ENCODE assay signal across 8 mouse cellular contexts in the genomic region with DNA sequence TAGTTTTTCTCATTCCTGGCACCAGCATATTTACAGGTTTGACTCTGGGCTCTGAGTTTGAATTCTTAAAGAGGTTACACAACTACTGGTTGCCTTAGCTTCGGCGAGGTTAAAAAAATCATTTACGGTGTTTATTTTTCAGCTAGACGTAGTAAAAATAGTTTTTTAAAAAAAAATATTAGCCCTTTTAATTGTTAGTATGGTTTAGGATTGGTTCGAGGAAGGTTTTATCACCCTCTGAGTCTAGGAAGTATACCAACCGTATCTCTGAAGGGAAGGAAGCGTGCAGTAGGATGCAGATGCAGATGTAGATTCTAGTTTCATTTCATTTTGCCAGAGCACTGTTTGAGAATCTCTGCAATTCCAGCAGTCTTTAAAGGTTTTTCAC. TPM values are rescaled to one million over a fixed set of nuclear protein-coding genes. Genes with fewer than 3 reads are reported as not detected.
DNase-seq lines count a peak whose midpoint lies in the region; ATAC-seq and TF ChIP-seq lines count a peak whose summit lies in the region.

No protein-coding gene starts in this region.

- no peak for TF ChIP-seq POLR2A in kidney, adult 2 months (IDR thresholded peaks at IDR 0.05; ENCODE audit: low read depth, low read length)

- H3K36me3 ChIP-seq in kidney, adult 2 months (ENCODE audit: control insufficient read depth, insufficient read depth, low read length) = no peaks in the 10 kb centered on the region; the same call in 1 of the 2 replicates
- H3K36me3 ChIP-seq in hindbrain, embryonic 13.5 days = 0 out of 2 replicates have a peak, but pooled peaks cover 3% of the 10 kb centered on the region
- no peaks in the 10 kb centered on the region for H3K36me3 ChIP-seq in midbrain, embryonic 15.5 days (replicated peaks)

- no peaks in the 10 kb centered on the region for H3K27me3 ChIP-seq in kidney, adult 2 months (replicated peaks; ENCODE audit: control insufficient read depth, insufficient read depth, low read length)
- H3K27me3 ChIP-seq in hindbrain, embryonic 13.5 days = no peaks in the 10 kb centered on the region
- H3K27me3 ChIP-seq in midbrain, embryonic 15.5 days (replicated peaks) = no peaks in the 10 kb centered on the region

- WGBS in kidney, adult 2 months = 3% methylated on average over 7 of the region's 7 CpGs
- WGBS in hindbrain, embryonic 13.5 days = 5% methylated on average over 7 of the region's 7 CpGs
- 4% methylated on average over 7 of the region's 7 CpGs for WGBS in midbrain, embryonic 15.5 days

- no peaks in the 10 kb centered on the region for H3K4me1 ChIP-seq in kidney, adult 2 months (ENCODE audit: control insufficient read depth, insufficient read depth, low read length)
- H3K4me1 ChIP-seq in hindbrain, embryonic 13.5 days (replicated peaks) = peaks cover 13% of the 10 kb centered on the region
- H3K4me1 ChIP-seq in midbrain, embryonic 15.5 days = peaks cover 21% of the 10 kb centered on the region

- H3K27ac ChIP-seq in kidney, adult 2 months (ENCODE audit: insufficient read depth, low read depth, low read length) = peak overlapping the region; percentile 46; the same call in 1 of the 2 replicates
- peak overlapping the region; percentile 97 for H3K27ac ChIP-seq in hindbrain, embryonic 13.5 days
- H3K27ac ChIP-seq in midbrain, embryonic 15.5 days = peak overlapping the region; percentile 91

- no peak for DNase-seq in kidney, adult 2 months
- no peak for DNase-seq in kidney, postnatal 4 days
- DNase-seq in MN1 (ENCODE audit: low spot score) = peak; percentile 16
- DNase-seq in left cerebral cortex, adult 18-20 months (ENCODE audit: low spot score in 2 of 2) = no peak
- no peak for DNase-seq in left cerebral cortex, adult 9 months (ENCODE audit: low spot score in 2 of 2)
- DNase-seq in right cerebral cortex, adult 2 months (ENCODE audit: low spot score in 2 of 2) = no peak

- no peaks in the 10 kb centered on the region for H3K9me3 ChIP-seq in hindbrain, embryonic 13.5 days
- H3K9me3 ChIP-seq in midbrain, embryonic 15.5 days = no peaks in the 10 kb centered on the region

- no peak for ATAC-seq in hindbrain, embryonic 13.5 days (ENCODE audit: low FRiP score)
- ATAC-seq in midbrain, embryonic 15.5 days (replicated peaks) = no peak

- H3K4me3 ChIP-seq in kidney, adult 2 months (ENCODE audit: insufficient read depth, low read depth, low read length) = peak overlapping the region; percentile 99
- H3K4me3 ChIP-seq in hindbrain, embryonic 13.5 days = peak overlapping the region; percentile 99
- H3K4me3 ChIP-seq in midbrain, embryonic 15.5 days = peak overlapping the region; percentile 79

- peak overlapping the region; percentile 98 for H3K9ac ChIP-seq in hindbrain, embryonic 13.5 days
- H3K9ac ChIP-seq in midbrain, embryonic 15.5 days = peak overlapping the region; percentile 89

- peak overlapping the region; percentile 87 for H3K4me2 ChIP-seq in hindbrain, embryonic 13.5 days
- H3K4me2 ChIP-seq in midbrain, embryonic 15.5 days = peak overlapping the region; percentile 67

- no peak for TF ChIP-seq CTCF in kidney, adult 2 months (conservative IDR thresholded peaks at IDR 0.05; ENCODE audit: insufficient read depth, insufficient read length, low read depth, low read length)

RNA-seq across cellular contexts. Expression of gene Rsbn1, which starts 1.6 kb away (rescaled TPM):
- 2.4 and 2.5 TPM in 2 replicates for polyA plus RNA-seq in kidney, adult 2 months (2012; rRNA removed)
- polyA plus RNA-seq in hindbrain, embryonic 13.5 days (2015; fragmentation: Nextera tagmentation; extraction: Ambion mirVana) = 21.3 and 24.4 TPM in 2 replicates
- 22.8 and 23.0 TPM in 2 replicates for polyA plus RNA-seq in midbrain, embryonic 15.5 days (2015; fragmentation: Nextera tagmentation; extraction: Ambion mirVana)
- 10 to 100 TPM; 25.5 to 28.7 TPM for total RNA-seq in left cerebral cortex, adult 18-20 months (2021)

RNA-seq across cellular contexts. Expression of gene Phtf1, which starts 52.4 kb away (rescaled TPM):
- polyA plus RNA-seq in kidney, adult 2 months (2012; rRNA removed) = 4.7 TPM in 2 replicates
- polyA plus RNA-seq in hindbrain, embryonic 13.5 days (2015; fragmentation: Nextera tagmentation; extraction: Ambion mirVana) = 27.9 and 30.0 TPM in 2 replicates
- 25.0 and 26.2 TPM in 2 replicates for polyA plus RNA-seq in midbrain, embryonic 15.5 days (2015; fragmentation: Nextera tagmentation; extraction: Ambion mirVana)
- 10 to 100 TPM; 44.6 to 49.2 TPM for total RNA-seq in left cerebral cortex, adult 18-20 months (2021)

RNA-seq across cellular contexts. Expression of gene Ptpn22, which starts 55.9 kb away (rescaled TPM):
- polyA plus RNA-seq in kidney, adult 2 months (2012; rRNA removed) = 1.8 and 2.3 TPM in 2 replicates
- 0.38 and 0.47 TPM in 2 replicates for polyA plus RNA-seq in hindbrain, embryonic 13.5 days (2015; fragmentation: Nextera tagmentation; extraction: Ambion mirVana)
- 0.22 and 0.51 TPM in 2 replicates for polyA plus RNA-seq in midbrain, embryonic 15.5 days (2015; fragmentation: Nextera tagmentation; extraction: Ambion mirVana)
- total RNA-seq in left cerebral cortex, adult 18-20 months (2021) = 1 to 10 TPM; 1.0 to 1.3 TPM

Comparison
In these comparisons a context has a peak if more than half of its experiments do, and no peak if none do; other contexts are left out.
1. H3K27ac ChIP-seq: peak in every context shown above with its lines; median percentile 97 in hindbrain, embryonic 13.5 days; 91 in midbrain, embryonic 15.5 days; 46 in kidney, adult 2 months.